Mouse (Mus musculus): ENCODE results near the gene Olfr157. TPM values are rescaled to one million over a fixed set of nuclear protein-coding genes. Genes with fewer than 3 reads are reported as not detected.

Gene Olfr157
- not detected in 2 replicates for polyA plus RNA-seq (2014; fragmentation: Nextera tagmentation; extraction: Ambion mirVana)

GRCm38 (mm10) chr4:43840101-43840500 is at the start of gene Olfr157:
TSS of gene Olfr157 (minus strand) at chr4:43840201.
- Histone ChIP-seq H3K27me3 (replicated peaks; ENCODE audit: control insufficient read depth, insufficient read depth, low read length) (no peaks in the 10 kb centered on the region), H3K4me1 (replicated peaks; ENCODE audit: control insufficient read depth, insufficient read depth, low read length) (no peaks in the 10 kb centered on the region), H3K36me3 (ENCODE audit: control insufficient read depth, insufficient read depth, low read length) (no peaks in the 10 kb centered on the region), H3K9me3 (ENCODE audit: control insufficient read depth, low read length) (no peaks in the 10 kb centered on the region), H3K27ac (ENCODE audit: low read depth, low read length) (no peak within 1 kb of the TSS), H3K4me3 (ENCODE audit: low read depth, low read length) (no peak within 1 kb of the TSS), H3K9ac (ENCODE audit: low read depth, low read length) (no peak within 1 kb of the TSS), H3K4me2 (no peak within 1 kb of the TSS)
- DNase-seq (ENCODE audit: low spot score) (no peak), ATAC-seq (replicated peaks; ENCODE audit: low FRiP score) (no peak)
- 61% methylated on average over 1 of the region's 1 CpGs for WGBS

- no peak overlapping the region for H3K4me2 ChIP-seq
- no peaks in the 10 kb centered on the region for H3K27me3 ChIP-seq (replicated peaks; ENCODE audit: control insufficient read depth, insufficient read depth, low read length)
- H3K4me3 ChIP-seq (ENCODE audit: low read depth, low read length): no peak overlapping the region
- no peak overlapping the region for H3K27ac ChIP-seq (ENCODE audit: low read depth, low read length)
- ATAC-seq (replicated peaks; ENCODE audit: low FRiP score): no peak
- H3K9ac ChIP-seq (ENCODE audit: low read depth, low read length): no peak overlapping the region
- 58% methylated on average over 4 of the region's 4 CpGs for WGBS
- H3K4me1 ChIP-seq (replicated peaks; ENCODE audit: control insufficient read depth, insufficient read depth, low read length): peaks cover 6% of the 10 kb centered on the region; the same call in 1 of the 2 replicates
- no peak for DNase-seq (ENCODE audit: low spot score)
- H3K36me3 ChIP-seq (ENCODE audit: control insufficient read depth, insufficient read depth, low read length): no peaks in the 10 kb centered on the region
- no peaks in the 10 kb centered on the region for H3K9me3 ChIP-seq (ENCODE audit: control insufficient read depth, low read length)
Observed at GRCm38 (mm10) chr4:43884196-43884595, 44.2 kb upstream of the Olfr157 start.

GRCm38 (mm10) chr4:43879566-43879965 is 39.6 kb upstream of the Olfr157 start:
- no peak overlapping the region for H3K27ac ChIP-seq (ENCODE audit: low read depth, low read length)
- no peak overlapping the region for H3K4me2 ChIP-seq
- no peaks in the 10 kb centered on the region for H3K36me3 ChIP-seq (ENCODE audit: control insufficient read depth, insufficient read depth, low read length)
- no peak overlapping the region for H3K4me3 ChIP-seq (ENCODE audit: low read depth, low read length)
- peaks cover 8% of the 10 kb centered on the region for H3K4me1 ChIP-seq (replicated peaks; ENCODE audit: control insufficient read depth, insufficient read depth, low read length)
- no peaks in the 10 kb centered on the region for H3K27me3 ChIP-seq (replicated peaks; ENCODE audit: control insufficient read depth, insufficient read depth, low read length)
- DNase-seq (ENCODE audit: low spot score) (no peak), ATAC-seq (replicated peaks; ENCODE audit: low FRiP score) (no peak)
- WGBS: 76% methylated on average over 6 of the region's 6 CpGs
- no peaks in the 10 kb centered on the region for H3K9me3 ChIP-seq (ENCODE audit: control insufficient read depth, low read length)
- no peak overlapping the region for H3K9ac ChIP-seq (ENCODE audit: low read depth, low read length)

GRCm38 (mm10) chr4:43878121-43878776 is 38.2 kb upstream of the Olfr157 start:
- Histone ChIP-seq H3K4me1 (replicated peaks; ENCODE audit: control insufficient read depth, insufficient read depth, low read length) (peaks cover 5% of the 10 kb centered on the region; the same call in 1 of the 2 replicates), H3K9me3 (ENCODE audit: control insufficient read depth, low read length) (no peaks in the 10 kb centered on the region), H3K4me3 (ENCODE audit: low read depth, low read length) (no peak overlapping the region), H3K4me2 (no peak overlapping the region), H3K9ac (ENCODE audit: low read depth, low read length) (no peak overlapping the region), H3K27ac (ENCODE audit: low read depth, low read length) (no peak overlapping the region), H3K27me3 (replicated peaks; ENCODE audit: control insufficient read depth, insufficient read depth, low read length) (no peaks in the 10 kb centered on the region), H3K36me3 (ENCODE audit: control insufficient read depth, insufficient read depth, low read length) (no peaks in the 10 kb centered on the region)
- ATAC-seq (replicated peaks; ENCODE audit: low FRiP score) (no peak), DNase-seq (ENCODE audit: low spot score) (no peak)
- 45% methylated on average over 5 of the region's 5 CpGs for WGBS

GRCm38 (mm10) chr4:43877230-43877629 is 37.2 kb upstream of the Olfr157 start:
- Histone ChIP-seq H3K9ac (ENCODE audit: low read depth, low read length) (no peak overlapping the region), H3K4me3 (ENCODE audit: low read depth, low read length) (no peak overlapping the region), H3K9me3 (ENCODE audit: control insufficient read depth, low read length) (no peaks in the 10 kb centered on the region), H3K27me3 (replicated peaks; ENCODE audit: control insufficient read depth, insufficient read depth, low read length) (no peaks in the 10 kb centered on the region), H3K27ac (ENCODE audit: low read depth, low read length) (no peak overlapping the region), H3K4me2 (no peak overlapping the region), H3K36me3 (ENCODE audit: control insufficient read depth, insufficient read depth, low read length) (no peaks in the 10 kb centered on the region), H3K4me1 (replicated peaks; ENCODE audit: control insufficient read depth, insufficient read depth, low read length) (peaks cover 5% of the 10 kb centered on the region; the same call in 1 of the 2 replicates)
- ATAC-seq (replicated peaks; ENCODE audit: low FRiP score): no peak
- WGBS: 86% methylated on average over 1 of the region's 1 CpGs
- no peak for DNase-seq (ENCODE audit: low spot score)

GRCm38 (mm10) chr4:43875919-43876411 is 36.0 kb upstream of the Olfr157 start:
- DNase-seq (ENCODE audit: low spot score): no peak
- peak; percentile 53 for ATAC-seq (replicated peaks; ENCODE audit: low FRiP score)
- peak overlapping the region; percentile 47 for H3K27ac ChIP-seq (ENCODE audit: low read depth, low read length)

GRCm38 (mm10) chr4:43875160-43875918 is 35.3 kb upstream of the Olfr157 start, which contains the start of gene Reck:
TSS of gene Reck (plus strand) at chr4:43875530.
- under 1% methylated on average over 71 of the region's 73 CpGs for WGBS
- ATAC-seq (replicated peaks; ENCODE audit: low FRiP score): peak; percentile 87
- peak within 1 kb of the TSS; percentile 99 for H3K4me2 ChIP-seq
- H3K4me3 ChIP-seq (ENCODE audit: low read depth, low read length): peak within 1 kb of the TSS; percentile 90
- H3K9ac ChIP-seq (ENCODE audit: low read depth, low read length): peak within 1 kb of the TSS; percentile 75
- DNase-seq (ENCODE audit: low spot score): peak; percentile 93
- H3K4me1 ChIP-seq (replicated peaks; ENCODE audit: control insufficient read depth, insufficient read depth, low read length): peaks cover 5% of the 10 kb centered on the region; the same call in 1 of the 2 replicates
- peak within 1 kb of the TSS; percentile 47 for H3K27ac ChIP-seq (ENCODE audit: low read depth, low read length)
- H3K9me3 ChIP-seq (ENCODE audit: control insufficient read depth, low read length): no peaks in the 10 kb centered on the region
- no peaks in the 10 kb centered on the region for H3K27me3 ChIP-seq (replicated peaks; ENCODE audit: control insufficient read depth, insufficient read depth, low read length)
- H3K36me3 ChIP-seq (ENCODE audit: control insufficient read depth, insufficient read depth, low read length): no peaks in the 10 kb centered on the region

More at GRCm38 (mm10) chr4:43875919-43876411, 36.0 kb upstream of the Olfr157 start:
- Histone ChIP-seq H3K9me3 (ENCODE audit: control insufficient read depth, low read length) (no peaks in the 10 kb centered on the region), H3K9ac (ENCODE audit: low read depth, low read length) (peak overlapping the region; percentile 75), H3K4me1 (replicated peaks; ENCODE audit: control insufficient read depth, insufficient read depth, low read length) (peaks cover 5% of the 10 kb centered on the region; the same call in 1 of the 2 replicates), H3K4me3 (ENCODE audit: low read depth, low read length) (peak overlapping the region; percentile 90), H3K27me3 (replicated peaks; ENCODE audit: control insufficient read depth, insufficient read depth, low read length) (no peaks in the 10 kb centered on the region), H3K4me2 (peak overlapping the region; percentile 99), H3K36me3 (ENCODE audit: control insufficient read depth, insufficient read depth, low read length) (no peaks in the 10 kb centered on the region)
- WGBS: under 1% methylated on average over 20 of the region's 20 CpGs

- ATAC-seq (replicated peaks; ENCODE audit: low FRiP score): no peak
- no peaks in the 10 kb centered on the region for H3K27me3 ChIP-seq (replicated peaks; ENCODE audit: control insufficient read depth, insufficient read depth, low read length)
- H3K9me3 ChIP-seq (ENCODE audit: control insufficient read depth, low read length): no peaks in the 10 kb centered on the region
- H3K9ac ChIP-seq (ENCODE audit: low read depth, low read length): peak overlapping the region; percentile 75; the same call in 1 of the 2 replicates
- WGBS: 42% methylated on average over 7 of the region's 7 CpGs
- no peak overlapping the region for H3K27ac ChIP-seq (ENCODE audit: low read depth, low read length)
- H3K4me1 ChIP-seq (replicated peaks; ENCODE audit: control insufficient read depth, insufficient read depth, low read length): peaks cover 5% of the 10 kb centered on the region; the same call in 1 of the 2 replicates
- no peaks in the 10 kb centered on the region for H3K36me3 ChIP-seq (ENCODE audit: control insufficient read depth, insufficient read depth, low read length)
- DNase-seq (ENCODE audit: low spot score): no peak
- H3K4me3 ChIP-seq (ENCODE audit: low read depth, low read length): peak overlapping the region; percentile 90; the same call in 1 of the 2 replicates
- H3K4me2 ChIP-seq: peak overlapping the region; percentile 99
Observed at GRCm38 (mm10) chr4:43874501-43874900, 34.5 kb upstream of the Olfr157 start.
